Mouse (Mus musculus) induced T-regulatory cell, adult 2 months (primary cell): Measurements from ENCODE around the gene Hhipl1.
A peak's percentile ranks its signal among the peaks of the same experiment; 100 is the strongest.

Source experiments
- DNase-seq: peaks from one replicate; pipeline ENCODE4 v3.0.0-alpha.2; 2012; ENCODE audit warnings: low read depth

Gene Hhipl1

GRCm38 (mm10) chr12:108313244-108313772 is 7.2 kb downstream of the Hhipl1 start:
- no peak for DNase-seq

- DNase-seq, result no peak
These were observed 9.7 kb downstream of the Hhipl1 start for GRCm38 (mm10) chr12:108315818-108316217.

GRCm38 (mm10) chr12:108316655-108317054 is 10.6 kb downstream of the Hhipl1 start:
- no peak for DNase-seq

- DNase-seq, result no peak
These were observed 11.2 kb downstream of the Hhipl1 start for GRCm38 (mm10) chr12:108317201-108317738.

DNA sequence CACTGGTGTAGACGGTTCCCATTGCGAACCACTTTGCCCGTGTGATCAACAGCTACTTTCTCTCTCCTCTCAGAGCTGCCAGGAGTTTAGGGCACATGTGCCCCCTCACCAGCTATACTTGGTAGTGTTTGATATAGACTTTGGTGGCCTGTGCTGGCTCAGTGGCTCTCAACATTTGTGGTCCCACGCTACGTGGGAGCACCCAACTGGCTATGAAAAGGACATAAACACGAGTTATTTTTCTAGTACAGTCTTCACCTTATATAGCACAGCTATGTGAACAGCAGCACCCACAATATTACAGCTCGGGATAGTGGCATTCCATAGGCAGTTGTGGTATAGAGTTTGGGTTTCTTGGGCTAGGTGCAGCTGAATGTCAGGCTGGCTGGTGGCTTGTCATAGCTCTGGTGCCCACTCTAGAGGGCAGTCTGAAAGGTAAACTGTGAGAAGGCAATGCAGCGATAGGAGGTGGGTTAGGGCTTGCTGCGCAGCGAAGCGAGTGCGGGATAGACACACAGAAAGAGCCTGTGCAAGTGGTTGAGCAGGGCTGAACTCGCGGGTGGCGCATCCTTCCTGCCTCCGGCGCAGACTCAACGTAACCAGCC is 11.9 kb downstream of the Hhipl1 start:
- DNase-seq, result no peak

GRCm38 (mm10) chr12:108318499-108318898 is 12.4 kb downstream of the Hhipl1 start:
- no peak for DNase-seq

GRCm38 (mm10) chr12:108320096-108320495 is 14.0 kb downstream of the Hhipl1 start:
- DNase-seq, result no peak

DNA sequence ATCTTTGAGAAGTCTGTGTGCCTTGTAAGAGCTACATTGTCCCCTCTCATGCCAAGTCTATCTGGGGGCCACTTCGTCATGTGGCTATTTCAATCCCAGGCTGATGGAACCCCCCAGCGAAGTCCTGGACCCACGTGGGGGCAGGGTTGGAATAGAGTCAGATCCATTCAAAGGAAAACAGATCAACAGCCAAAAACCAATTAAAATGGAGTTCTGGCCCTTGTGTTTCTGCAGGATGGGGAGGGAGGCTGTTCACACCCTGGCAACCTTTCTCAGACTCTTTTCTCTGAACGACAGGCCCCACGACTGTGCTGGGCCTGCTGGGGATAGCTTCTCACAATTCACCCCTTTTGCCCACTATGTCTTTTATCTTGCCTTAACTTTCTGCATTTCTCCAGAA is 20.3 kb downstream of the Hhipl1 start:
- DNase-seq, result no peak

- no peak for DNase-seq
These were observed 21.9 kb downstream of the Hhipl1 start for GRCm38 (mm10) chr12:108327889-108328491.

DNA sequence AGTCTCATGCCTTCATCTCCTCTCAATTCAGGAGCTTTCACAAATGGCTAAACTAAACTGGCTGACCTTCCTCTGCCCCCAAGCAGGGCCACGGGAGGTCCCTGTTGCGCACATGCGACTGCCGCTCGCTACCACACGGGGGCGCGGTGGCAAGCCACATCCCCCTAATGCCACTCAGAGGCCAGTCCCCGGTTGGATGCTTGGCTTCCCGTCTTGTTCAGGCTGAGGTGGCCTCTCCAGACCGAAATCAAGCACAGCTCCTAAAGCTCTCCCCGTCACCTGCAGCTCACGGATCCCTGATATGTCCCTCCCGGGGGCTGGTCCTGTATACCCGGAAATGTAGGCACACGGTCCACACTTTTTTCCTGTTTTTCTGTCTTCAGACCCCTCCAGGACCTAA is 27.0 kb downstream of the Hhipl1 start:
- DNase-seq, result peak; percentile 79

- peak; percentile 59 for DNase-seq
These were observed 27.4 kb downstream of the Hhipl1 start for GRCm38 (mm10) chr12:108333481-108333882.

GRCm38 (mm10) chr12:108333895-108334445 is 27.9 kb downstream of the Hhipl1 start, which contains the start of gene Cyp46a1:
Cyp46a1 (plus strand) TSS chr12:108334381.
- peak; percentile 96 for DNase-seq

GRCm38 (mm10) chr12:108334529-108334928 is 28.5 kb downstream of the Hhipl1 start:
- no peak for DNase-seq

DNA sequence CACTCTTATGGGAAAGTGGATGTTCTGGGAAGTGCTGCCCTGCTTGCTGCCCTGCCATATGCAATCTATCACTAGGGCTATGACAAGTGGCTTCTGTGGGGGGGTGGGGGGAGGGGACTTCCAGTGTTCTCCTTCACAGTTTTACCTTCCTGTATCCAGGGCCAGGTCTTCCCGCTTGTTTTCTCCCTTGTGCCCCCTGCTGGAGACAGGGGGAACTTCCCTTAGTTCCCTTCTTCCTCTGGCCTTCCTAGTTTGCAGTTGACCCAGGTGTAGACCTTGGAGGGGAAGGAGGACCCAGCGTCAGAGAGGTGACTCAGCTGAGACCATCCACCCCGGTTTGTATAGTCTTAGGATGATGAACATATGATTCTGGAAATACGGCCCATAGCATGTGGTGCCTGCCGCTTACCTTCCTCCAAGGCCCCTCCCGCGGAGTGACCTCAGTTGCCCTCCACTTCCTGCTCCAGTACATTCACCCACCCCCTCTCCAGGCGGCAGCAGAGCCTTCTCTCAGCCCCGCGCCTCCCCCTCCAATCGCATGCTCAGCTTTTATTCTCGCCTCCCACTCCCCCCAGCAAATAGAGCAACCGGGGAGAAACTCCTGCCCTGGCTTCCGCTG is 32.6 kb downstream of the Hhipl1 start:
- peak; percentile 63 for DNase-seq

- DNase-seq, result no peak
These were observed 42.1 kb downstream of the Hhipl1 start for GRCm38 (mm10) chr12:108348151-108348550.

GRCm38 (mm10) chr12:108349026-108349425 is 43.0 kb downstream of the Hhipl1 start:
- DNase-seq, result no peak

DNA sequence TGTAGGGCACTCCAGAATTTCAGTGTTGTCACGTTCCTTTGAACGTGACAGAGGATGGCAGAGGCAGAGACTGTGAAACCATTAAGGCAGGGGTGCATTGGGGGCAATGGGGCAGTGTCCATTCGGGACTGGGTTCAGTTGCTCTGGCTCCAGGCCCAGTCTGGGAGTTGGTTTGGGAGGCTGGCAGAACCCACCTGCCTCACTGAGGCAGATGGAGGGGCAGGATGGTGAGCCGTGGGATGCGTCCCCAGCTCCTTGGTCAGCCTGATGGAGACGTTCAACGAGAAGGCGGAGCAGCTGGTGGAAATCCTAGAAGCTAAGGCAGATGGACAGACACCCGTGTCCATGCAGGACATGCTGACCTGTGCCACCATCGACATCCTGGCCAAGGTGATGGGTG is 44.9 kb downstream of the Hhipl1 start:
- DNase-seq, result no peak

DNA sequence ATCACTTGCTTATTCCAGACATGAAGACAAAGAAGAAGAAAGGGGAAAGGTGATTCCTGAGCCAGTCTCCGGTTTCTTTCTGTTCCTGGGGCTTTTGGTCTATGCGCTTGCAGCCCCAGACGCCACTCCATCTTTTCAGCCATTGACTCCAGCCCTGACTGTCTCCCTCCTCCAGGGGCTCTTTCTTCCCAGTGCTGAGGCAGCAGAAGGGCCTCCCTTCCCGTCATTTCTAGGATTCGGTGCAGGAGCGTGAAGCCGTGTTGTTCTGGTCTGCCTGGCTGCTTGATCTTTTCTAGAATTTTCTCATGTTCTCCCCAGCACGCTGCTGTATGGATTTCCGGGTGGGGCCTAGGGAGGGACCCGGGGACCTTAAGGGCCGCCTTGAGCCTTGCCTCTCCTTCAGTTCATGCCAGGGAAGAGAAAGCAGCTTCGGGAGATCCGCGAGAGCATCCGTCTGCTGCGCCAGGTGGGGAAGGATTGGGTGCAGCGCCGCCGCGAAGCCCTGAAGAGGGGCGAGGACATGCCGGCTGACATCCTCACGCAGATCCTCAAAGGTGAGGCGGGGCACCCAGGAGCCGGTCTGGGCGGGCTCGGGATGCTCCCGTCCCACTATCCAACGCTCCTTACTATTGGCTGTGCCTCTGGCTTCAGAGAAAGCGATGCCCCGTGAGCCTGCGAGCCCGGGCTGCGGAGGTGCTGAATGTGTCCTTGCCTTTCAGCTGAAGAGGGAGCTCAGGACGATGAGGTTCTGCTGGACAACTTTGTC is 46.5 kb downstream of the Hhipl1 start:
- no peak for DNase-seq

DNA sequence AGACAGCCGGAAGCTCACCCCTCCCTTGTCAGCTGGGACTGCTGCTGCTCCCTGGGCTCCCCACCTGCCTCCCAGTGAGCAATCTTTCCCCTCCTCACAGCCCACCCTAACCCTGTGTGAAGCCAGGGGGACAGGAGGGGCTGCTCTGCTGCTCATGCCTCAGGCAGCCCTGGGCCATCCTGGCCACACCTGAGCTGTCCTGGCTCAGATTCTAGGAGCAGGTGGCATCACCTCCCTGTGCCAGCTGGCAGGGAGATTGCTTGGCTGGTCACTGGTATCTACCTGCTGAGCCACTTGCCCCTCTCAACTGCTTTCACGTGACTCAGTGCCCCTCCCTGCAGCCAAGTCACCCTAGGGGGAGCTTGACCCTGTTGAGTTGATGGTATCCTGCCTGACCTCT is 48.2 kb downstream of the Hhipl1 start:
- DNase-seq, result no peak

GRCm38 (mm10) chr12:108355271-108355670 is 49.2 kb downstream of the Hhipl1 start:
- no peak for DNase-seq

DNA sequence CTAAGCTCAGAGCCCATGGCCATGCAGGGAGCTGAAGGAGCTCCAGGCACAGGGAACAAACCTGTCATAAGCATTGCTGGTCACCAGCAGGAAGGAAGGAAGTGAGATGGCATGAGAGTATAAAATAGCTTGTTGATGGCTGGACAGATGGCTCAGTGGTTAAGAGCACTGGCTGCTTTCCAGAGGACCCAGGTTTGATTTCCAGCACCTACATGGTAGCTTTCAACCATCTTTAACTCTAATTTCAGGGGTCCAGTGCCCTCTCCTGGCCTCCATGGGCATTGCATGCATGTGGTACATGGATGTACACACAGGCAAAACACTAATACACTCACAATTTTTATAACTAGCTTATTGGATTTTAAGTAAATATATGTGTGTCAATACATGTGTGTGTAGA is 49.9 kb downstream of the Hhipl1 start:
- DNase-seq, result no peak

DNA sequence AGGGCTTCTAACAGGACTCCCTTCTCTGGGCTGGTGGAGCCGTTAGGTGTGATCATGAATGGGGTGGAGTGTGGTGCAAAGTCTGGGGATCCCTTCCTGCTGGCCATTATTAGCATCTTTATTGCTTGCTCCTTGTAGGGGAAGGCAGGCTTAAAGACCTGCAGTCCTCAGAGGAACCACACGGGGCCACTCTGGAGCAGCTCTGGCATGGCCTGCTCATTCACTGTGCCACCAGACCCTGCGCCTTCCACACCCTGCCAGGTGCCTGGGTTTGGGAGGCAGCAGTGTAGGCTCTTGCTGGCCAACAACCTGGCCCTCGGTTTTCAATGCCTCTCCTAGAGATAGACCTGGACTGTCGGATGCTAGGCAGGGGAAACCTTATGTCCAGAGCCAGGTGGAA is 57.7 kb downstream of the Hhipl1 start:
- peak; percentile 57 for DNase-seq
